Mouse (Mus musculus) megakaryocyte, embryonic 14.5 days (primary cell): ENCODE results near the gene Hmga1.

ENCODE experiments used
- FLI1 ChIP-seq: IDR thresholded peaks from 2 replicates; pipeline ENCODE4 v1.6.1; 2012; ENCODE audit warnings: low read length, inconsistent platforms, mixed read lengths
- GATA1 ChIP-seq: IDR thresholded peaks from 3 replicates; pipeline ENCODE4 v1.6.1; 2012; ENCODE audit warnings: mixed read lengths, low read length, inconsistent platforms, borderline replicate concordance

- TF ChIP-seq FLI1: no peak
- TF ChIP-seq GATA1: no peak
These were observed at the start of gene Hmga1 for GRCm38 (mm10) chr17:27556315-27557011.
